ENCODE assay signal across 9 mouse cellular contexts in the genomic region with DNA sequence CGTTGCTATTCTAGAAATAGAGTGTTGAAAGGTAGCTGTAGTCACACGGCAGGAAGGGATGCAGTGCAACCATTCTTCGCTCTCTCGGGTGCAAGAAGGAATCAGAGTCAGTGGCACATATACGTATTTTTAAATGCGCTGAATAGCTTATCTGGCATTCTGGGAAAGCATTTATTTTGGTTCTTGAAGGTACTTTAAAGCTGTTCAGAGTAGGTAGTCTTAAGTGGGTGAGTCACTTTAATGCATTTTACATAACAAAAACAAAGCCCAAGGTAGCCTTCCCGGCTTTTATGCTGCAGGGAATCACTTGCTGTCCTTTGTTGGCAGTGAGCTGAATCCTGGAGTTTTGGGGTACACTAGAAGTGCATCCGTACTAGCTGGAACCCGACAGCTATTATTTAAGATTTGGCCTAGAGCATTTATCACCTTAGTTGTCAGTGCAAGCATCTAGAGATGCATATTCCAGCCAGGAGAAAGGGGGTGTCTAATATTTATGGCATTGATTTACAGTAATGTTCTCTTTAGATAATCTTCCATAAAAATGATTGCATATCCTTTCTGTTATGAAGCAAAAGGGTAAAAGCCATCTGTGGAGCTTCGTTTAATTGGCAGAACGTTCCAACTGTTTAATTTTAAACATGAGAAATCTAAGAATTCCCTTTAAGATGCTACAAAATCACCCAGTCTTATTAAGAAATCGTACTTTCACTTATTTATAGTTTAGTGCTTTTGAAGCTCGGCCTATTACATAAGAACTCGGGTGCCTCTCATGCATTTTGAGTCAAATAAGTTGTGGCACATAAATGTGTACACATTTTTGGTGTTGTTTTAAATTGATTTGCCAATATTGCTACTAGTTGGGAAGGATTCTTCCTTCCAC. TPM values are rescaled to one million over a fixed set of nuclear protein-coding genes. Genes with fewer than 3 reads are reported as not detected.
DNase-seq lines count a peak whose midpoint lies in the region; ATAC-seq lines count a peak whose summit lies in the region.
"Had no signal": no experiment of that assay in that cellular context is flagged by ENCODE, and none has a peak within 500 bp of the region (broad histone marks: within the 10 kb centered on the region; RNA-seq: fewer than 3 reads in every experiment).

No protein-coding gene starts in this region.

- intact Hi-C loops in heart, postnatal 14 days (cut with DNase I), result loop anchor here (2.0 to 10.0 kb wide), 2 partner anchors 73 to 119 kb away; no protein-coding TSS in a partner anchor

- H3K9ac ChIP-seq in intestine, embryonic 16.5 days (ENCODE audit: low read depth, low read length), result peak overlapping the region; percentile 83; the same call in 1 of the 2 replicates

- peaks cover 28% of the 10 kb centered on the region; the same call in 1 of the 2 replicates for H3K27me3 ChIP-seq in heart, embryonic 10.5 days (ENCODE audit: insufficient read depth, poor library complexity, severe bottlenecking)
- peaks cover 81% of the 10 kb centered on the region for H3K27me3 ChIP-seq in embryonic facial prominence, embryonic 10.5 days (replicated peaks; ENCODE audit: low read depth, poor library complexity, severe bottlenecking)
- peaks cover 7% of the 10 kb centered on the region; the same call in 1 of the 2 replicates for H3K27me3 ChIP-seq in intestine, embryonic 16.5 days (replicated peaks; ENCODE audit: control insufficient read depth, insufficient read depth, low read length)

- H3K9me3 ChIP-seq in heart, embryonic 10.5 days, result no peaks in the 10 kb centered on the region
- no peaks in the 10 kb centered on the region for H3K9me3 ChIP-seq in embryonic facial prominence, embryonic 10.5 days
- H3K9me3 ChIP-seq in intestine, embryonic 16.5 days (ENCODE audit: control insufficient read depth, low read length), result no peaks in the 10 kb centered on the region

- H3K36me3 ChIP-seq in heart, embryonic 10.5 days, result no peaks in the 10 kb centered on the region
- H3K36me3 ChIP-seq in embryonic facial prominence, embryonic 10.5 days (replicated peaks), result no peaks in the 10 kb centered on the region
- no peaks in the 10 kb centered on the region for H3K36me3 ChIP-seq in intestine, embryonic 16.5 days (ENCODE audit: control insufficient read depth, insufficient read depth, low read length)
- H3K36me3 ChIP-seq: G1E had no signal

- no peak for DNase-seq in heart, embryonic 10.5 days (ENCODE audit: low spot score)
- DNase-seq in heart, postnatal 14 days, result no peak
- DNase-seq in ES-CJ7 (ENCODE audit: low read depth, low spot score), result peak; percentile 48
- DNase-seq in embryonic facial prominence, embryonic 10.5 days (ENCODE audit: low spot score), result no peak
- peak; percentile 28 for DNase-seq in retina, postnatal 1 day
- no peak for DNase-seq in lung, postnatal 25 days (ENCODE audit: low spot score)
- DNase-seq in gastrocnemius, postnatal 25 days, result no peak

- ATAC-seq in intestine, embryonic 16.5 days, result no peak

- H3K4me2 ChIP-seq in intestine, embryonic 16.5 days (ENCODE audit: low read depth, low read length), result peak overlapping the region; percentile 91

- peak overlapping the region; percentile 83 for H3K4me3 ChIP-seq in heart, embryonic 10.5 days
- peak overlapping the region; percentile 72 for H3K4me3 ChIP-seq in embryonic facial prominence, embryonic 10.5 days
- peak overlapping the region; percentile 72 for H3K4me3 ChIP-seq in intestine, embryonic 16.5 days (ENCODE audit: low read length)

- peaks cover 13% of the 10 kb centered on the region for H3K4me1 ChIP-seq in heart, embryonic 10.5 days
- peaks cover 17% of the 10 kb centered on the region for H3K4me1 ChIP-seq in embryonic facial prominence, embryonic 10.5 days
- peaks cover 3% of the 10 kb centered on the region for H3K4me1 ChIP-seq in intestine, embryonic 16.5 days (ENCODE audit: control insufficient read depth, insufficient read depth, low read length)

- 31% methylated on average over 14 of the region's 14 CpGs for WGBS in heart, embryonic 10.5 days
- WGBS in embryonic facial prominence, embryonic 10.5 days, result 22% methylated on average over 14 of the region's 14 CpGs
- WGBS in intestine, embryonic 16.5 days, result 35% methylated on average over 14 of the region's 14 CpGs

- H3K27ac ChIP-seq in heart, embryonic 10.5 days, result peak overlapping the region; percentile 98; the same call in 1 of the 2 replicates
- H3K27ac ChIP-seq in embryonic facial prominence, embryonic 10.5 days (replicated peaks), result peak overlapping the region; percentile 93; the same call in 1 of the 2 replicates
- no peak overlapping the region for H3K27ac ChIP-seq in intestine, embryonic 16.5 days (ENCODE audit: low read length)

RNA-seq across cellular contexts. Expression of a gene that starts 1.6 kb away (rescaled TPM):
- 9.9 and 15.4 TPM in 2 replicates for polyA plus RNA-seq in heart, embryonic 10.5 days (2016; fragmentation: Nextera tagmentation; extraction: Ambion mirVana)
- total RNA-seq in heart, postnatal 14 days (2021), result 10 to 100 TPM; 86.8 to 90.3 TPM
- polyA plus RNA-seq in embryonic facial prominence, embryonic 10.5 days (2016; fragmentation: Nextera tagmentation; extraction: Ambion mirVana), result 6.0 and 8.2 TPM in 2 replicates
- 8.9 and 9.2 TPM in 2 replicates for polyA plus RNA-seq in intestine, embryonic 16.5 days (2015; fragmentation: Nextera tagmentation; extraction: Ambion mirVana)
- 100 to 1,000 TPM; 286 to 312 TPM for total RNA-seq in gastrocnemius, postnatal 25 days (2021)
- polyA plus RNA-seq: G1E had no signal

Comparison
In these comparisons a context has a peak if more than half of its experiments do, and no peak if none do; other contexts are left out.
1. DNase-seq: peak in ES-CJ7 (single experiment) and retina, postnatal 1 day (single experiment); none in heart, embryonic 10.5 days (single experiment), heart, postnatal 14 days (0 of 2), embryonic facial prominence, embryonic 10.5 days (single experiment), lung, postnatal 25 days (single experiment) and gastrocnemius, postnatal 25 days (single experiment).
2. Peak in every context shown above with its lines, with median percentiles within 50 percentile points of each other: H3K4me3 ChIP-seq.